Mouse (Mus musculus): ENCODE measurements around the gene Gm4131. TPM values are rescaled to one million over a fixed set of nuclear protein-coding genes. Genes with fewer than 3 reads are reported as not detected.

The Gm4131 gene
- polyA plus RNA-seq, 1 experiment, result not detected

DNA sequence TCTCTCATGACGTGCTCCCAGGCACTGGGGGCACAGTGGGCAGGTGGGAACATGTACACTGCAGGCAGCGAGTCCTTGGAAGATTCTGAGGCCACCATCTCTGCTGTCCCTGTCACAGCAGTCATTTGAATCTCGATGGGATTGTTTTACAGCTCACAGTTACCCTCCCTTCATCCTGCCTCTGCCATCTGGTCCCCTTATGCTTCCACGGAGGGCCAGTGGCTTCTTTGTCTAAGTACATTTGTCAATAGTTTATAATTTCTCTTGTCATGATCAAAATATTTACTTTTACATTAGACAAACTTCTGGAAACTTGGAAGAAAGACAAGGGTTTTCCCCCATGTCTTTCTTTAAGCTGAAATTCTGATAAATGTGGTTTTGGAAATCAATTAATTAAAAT, 20.0 kb downstream of the Gm4131 start:
- no peak overlapping the region for H3ac ChIP-seq (ENCODE audit: control insufficient read depth, insufficient read length)
- no peak overlapping the region for H3K4me3 ChIP-seq
- no peak overlapping the region for H3K4me2 ChIP-seq (ENCODE audit: low read depth)
- H3K79me2 ChIP-seq (ENCODE audit: control insufficient read depth, insufficient read depth), result no peaks in the 10 kb centered on the region
- no peaks in the 10 kb centered on the region for H3K27me3 ChIP-seq (ENCODE audit: control insufficient read depth, insufficient read depth, insufficient read length)
- TF ChIP-seq MAX (IDR thresholded peaks at IDR 0.05; ENCODE audit: low read depth) (no peak), CEBPB (IDR thresholded peaks at IDR 0.05; ENCODE audit: insufficient read depth, poor library complexity, severe bottlenecking) (no peak), USF1 (IDR thresholded peaks at IDR 0.05; ENCODE audit: low read depth) (no peak), TCF3 (IDR thresholded peaks at IDR 0.05; ENCODE audit: insufficient read length, low read depth) (no peak), REST (IDR thresholded peaks at IDR 0.05; ENCODE audit: insufficient read depth, insufficient read length) (no peak), MYOG (IDR thresholded peaks at IDR 0.05; ENCODE audit: control insufficient read depth in 1 of 3, insufficient read depth in 1 of 3, insufficient read length in 2 of 3, low read depth in 2 of 3) (no peak), TCF12 (IDR thresholded peaks at IDR 0.05; ENCODE audit: insufficient read depth, poor library complexity, severe bottlenecking) (no peak), POLR2AphosphoS2 (IDR thresholded peaks at IDR 0.05; ENCODE audit: insufficient read length, low read depth) (no peak), POLR2A (IDR thresholded peaks at IDR 0.05; ENCODE audit: insufficient read length, low read depth) (no peak)
- no peaks in the 10 kb centered on the region for H3K36me3 ChIP-seq (ENCODE audit: control insufficient read depth, insufficient read depth)

DNA sequence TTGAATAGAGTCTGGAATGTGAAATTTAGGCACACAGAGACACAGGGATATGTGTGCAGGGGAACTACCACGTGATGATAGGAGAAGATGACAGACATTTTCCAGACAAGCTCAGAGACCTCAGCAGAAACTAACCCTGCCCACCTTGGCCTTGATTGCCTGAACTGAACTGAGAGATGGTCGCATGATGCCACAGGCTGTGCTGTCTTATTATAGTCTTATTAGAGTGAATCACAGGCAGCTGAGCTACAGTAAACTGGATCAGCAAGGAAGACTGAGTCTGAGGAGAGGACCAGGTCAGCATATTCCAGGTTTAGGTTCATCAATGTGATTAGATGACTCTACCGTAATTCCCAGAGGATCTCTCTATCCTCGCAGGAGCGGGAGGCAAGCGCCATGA, 20.4 kb downstream of the Gm4131 start:
- no peak overlapping the region for H3K4me3 ChIP-seq
- no peaks in the 10 kb centered on the region for H3K36me3 ChIP-seq (ENCODE audit: control insufficient read depth, insufficient read depth)
- H3K79me2 ChIP-seq (ENCODE audit: control insufficient read depth, insufficient read depth), result no peaks in the 10 kb centered on the region
- no peak overlapping the region for H3ac ChIP-seq (ENCODE audit: control insufficient read depth, insufficient read length)
- H3K27me3 ChIP-seq (ENCODE audit: control insufficient read depth, insufficient read depth, insufficient read length), result no peaks in the 10 kb centered on the region
- H3K4me2 ChIP-seq (ENCODE audit: low read depth), result no peak overlapping the region
- no peak for TF ChIP-seq MYOD1 (IDR thresholded peaks at IDR 0.05; ENCODE audit: control insufficient read depth in 1 of 3, insufficient read length in 2 of 3, low read depth in 2 of 3)
- TF ChIP-seq USF1 (IDR thresholded peaks at IDR 0.05; ENCODE audit: low read depth), result no peak

DNA sequence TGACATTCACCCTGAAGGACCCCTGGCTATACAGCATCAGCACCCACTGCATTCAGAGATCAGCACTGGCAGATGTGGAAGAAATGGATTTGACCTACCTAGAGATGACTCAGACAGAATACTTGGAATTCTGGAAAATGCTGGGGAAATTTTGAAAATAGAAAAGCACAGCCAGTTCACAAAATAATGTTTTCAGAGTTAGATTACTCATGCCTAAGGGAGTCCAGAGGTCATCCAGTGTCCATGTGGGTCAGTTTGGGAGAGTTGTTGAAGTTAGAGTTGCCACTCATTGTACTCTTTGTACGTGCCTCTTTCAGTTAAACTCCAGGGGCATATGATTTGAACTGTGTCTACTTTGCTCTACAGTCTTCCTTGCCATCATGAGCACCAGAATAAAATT, 25.0 kb downstream of the Gm4131 start:
- no peaks in the 10 kb centered on the region for H3K79me2 ChIP-seq (ENCODE audit: control insufficient read depth, insufficient read depth)
- no peak overlapping the region for H3K4me2 ChIP-seq (ENCODE audit: low read depth)
- no peak for TF ChIP-seq MAX (IDR thresholded peaks at IDR 0.05; ENCODE audit: low read depth)
- no peak for TF ChIP-seq E2F4 (IDR thresholded peaks at IDR 0.05; ENCODE audit: insufficient read depth)
- TF ChIP-seq USF1 (IDR thresholded peaks at IDR 0.05; ENCODE audit: low read depth), result no peak
- TF ChIP-seq REST (IDR thresholded peaks at IDR 0.05; ENCODE audit: insufficient read depth, insufficient read length), result no peak
- no peak for TF ChIP-seq CEBPB (IDR thresholded peaks at IDR 0.05; ENCODE audit: insufficient read depth, poor library complexity, severe bottlenecking)
- no peak for TF ChIP-seq POLR2A (IDR thresholded peaks at IDR 0.05; ENCODE audit: insufficient read length, low read depth)
- TF ChIP-seq SRF (IDR thresholded peaks at IDR 0.05; ENCODE audit: control insufficient read depth, insufficient read length, low read depth), result no peak
- no peak for TF ChIP-seq TCF12 (IDR thresholded peaks at IDR 0.05; ENCODE audit: insufficient read depth, poor library complexity, severe bottlenecking)
- TF ChIP-seq POLR2AphosphoS2 (IDR thresholded peaks at IDR 0.05; ENCODE audit: insufficient read length, low read depth), result no peak
- TF ChIP-seq MYOG (IDR thresholded peaks at IDR 0.05; ENCODE audit: control insufficient read depth in 1 of 3, insufficient read depth in 1 of 3, insufficient read length in 2 of 3, low read depth in 2 of 3), result no peak
- no peak for TF ChIP-seq MYOD1 (IDR thresholded peaks at IDR 0.05; ENCODE audit: control insufficient read depth in 1 of 3, insufficient read length in 2 of 3, low read depth in 2 of 3)
- no peak for TF ChIP-seq TCF3 (IDR thresholded peaks at IDR 0.05; ENCODE audit: insufficient read length, low read depth)
- no peaks in the 10 kb centered on the region for H3K27me3 ChIP-seq (ENCODE audit: control insufficient read depth, insufficient read depth, insufficient read length)
- H3ac ChIP-seq (ENCODE audit: control insufficient read depth, insufficient read length), result no peak overlapping the region
- H3K36me3 ChIP-seq (ENCODE audit: control insufficient read depth, insufficient read depth), result no peaks in the 10 kb centered on the region
- H3K4me3 ChIP-seq, result no peak overlapping the region

DNA sequence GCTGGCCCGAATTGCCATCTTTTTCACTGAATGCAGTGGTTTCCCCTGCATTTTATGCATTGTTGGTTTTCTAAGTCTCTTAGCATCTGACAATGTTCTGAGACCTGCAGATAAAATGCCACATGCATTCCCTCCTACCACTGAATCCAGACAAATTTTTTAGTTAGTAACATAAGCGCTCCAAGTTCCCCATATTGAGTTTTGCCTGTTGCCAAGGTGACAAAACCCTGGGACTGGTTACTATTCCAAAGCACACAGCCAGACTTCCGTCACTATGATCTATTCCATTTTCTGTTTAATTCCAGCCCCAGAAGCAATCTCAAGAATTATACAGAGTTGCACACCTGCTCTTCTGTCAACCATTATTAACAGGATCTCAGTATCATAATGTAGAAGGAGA, 26.9 kb downstream of the Gm4131 start:
- no peak overlapping the region for H3K4me2 ChIP-seq (ENCODE audit: low read depth)
- TF ChIP-seq TCF12 (IDR thresholded peaks at IDR 0.05; ENCODE audit: insufficient read depth, poor library complexity, severe bottlenecking), result no peak
- no peak for TF ChIP-seq CEBPB (IDR thresholded peaks at IDR 0.05; ENCODE audit: insufficient read depth, poor library complexity, severe bottlenecking)
- TF ChIP-seq MYOG (IDR thresholded peaks at IDR 0.05; ENCODE audit: control insufficient read depth in 1 of 3, insufficient read depth in 1 of 3, insufficient read length in 2 of 3, low read depth in 2 of 3), result no peak
- TF ChIP-seq POLR2A (IDR thresholded peaks at IDR 0.05; ENCODE audit: insufficient read length, low read depth), result no peak
- TF ChIP-seq TCF3 (IDR thresholded peaks at IDR 0.05; ENCODE audit: insufficient read length, low read depth), result no peak
- TF ChIP-seq SRF (IDR thresholded peaks at IDR 0.05; ENCODE audit: control insufficient read depth, insufficient read length, low read depth), result no peak
- TF ChIP-seq REST (IDR thresholded peaks at IDR 0.05; ENCODE audit: insufficient read depth, insufficient read length), result no peak
- no peak for TF ChIP-seq E2F4 (IDR thresholded peaks at IDR 0.05; ENCODE audit: insufficient read depth)

DNA sequence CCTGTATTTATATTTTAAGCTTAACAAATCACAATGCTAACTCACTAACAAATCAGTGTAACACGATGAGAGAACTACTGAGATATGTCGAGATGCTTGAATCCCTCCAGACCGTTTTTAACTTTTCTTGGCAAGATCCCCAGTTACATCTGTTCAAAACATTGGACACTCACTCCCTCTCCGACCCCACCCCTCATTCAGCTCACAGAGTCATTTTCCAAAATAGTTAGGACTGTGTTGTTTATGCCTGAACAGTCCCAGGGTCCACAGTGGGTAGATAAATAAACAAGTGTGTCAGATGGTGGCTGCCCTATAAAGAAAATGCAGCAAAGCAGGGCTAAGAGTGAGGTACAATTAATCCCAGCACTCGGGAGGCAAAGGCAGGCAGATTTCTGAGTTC, 29.7 kb downstream of the Gm4131 start:
- TF ChIP-seq REST (IDR thresholded peaks at IDR 0.05; ENCODE audit: insufficient read depth, insufficient read length) (no peak), MYOD1 (IDR thresholded peaks at IDR 0.05; ENCODE audit: control insufficient read depth in 1 of 3, insufficient read length in 2 of 3, low read depth in 2 of 3) (no peak), CEBPB (IDR thresholded peaks at IDR 0.05; ENCODE audit: insufficient read depth, poor library complexity, severe bottlenecking) (no peak)
- H3K4me3 ChIP-seq, result no peak overlapping the region

More for the DNA sequence above, 26.9 kb downstream of the Gm4131 start:
- H3K36me3 ChIP-seq (ENCODE audit: control insufficient read depth, insufficient read depth), result no peaks in the 10 kb centered on the region
- no peaks in the 10 kb centered on the region for H3K27me3 ChIP-seq (ENCODE audit: control insufficient read depth, insufficient read depth, insufficient read length)
- H3ac ChIP-seq (ENCODE audit: control insufficient read depth, insufficient read length), result no peak overlapping the region
- H3K4me3 ChIP-seq, result no peak overlapping the region
- no peaks in the 10 kb centered on the region for H3K79me2 ChIP-seq (ENCODE audit: control insufficient read depth, insufficient read depth)

More for the DNA sequence above, 29.7 kb downstream of the Gm4131 start:
- H3K27me3 ChIP-seq (ENCODE audit: control insufficient read depth, insufficient read depth, insufficient read length), result no peaks in the 10 kb centered on the region
- no peaks in the 10 kb centered on the region for H3K79me2 ChIP-seq (ENCODE audit: control insufficient read depth, insufficient read depth)
- H3K4me2 ChIP-seq (ENCODE audit: low read depth), result no peak overlapping the region
- no peak overlapping the region for H3ac ChIP-seq (ENCODE audit: control insufficient read depth, insufficient read length)
- H3K36me3 ChIP-seq (ENCODE audit: control insufficient read depth, insufficient read depth), result no peaks in the 10 kb centered on the region

All from myocyte (in vitro differentiated cells).